Mouse (Mus musculus) kidney, postnatal 10 days (tissue): Measurements from ENCODE around the gene Mical3.

ENCODE experiments used
- DNase-seq: peaks from one replicate; pipeline ENCODE4 v3.0.0; 2021; ENCODE audit warnings: mixed read lengths

Gene Mical3

GRCm38 (mm10) chr6:121004959-121005358 lies 125.8 kb downstream of the Mical3 start:
- DNase-seq: peak; percentile 51

GRCm38 (mm10) chr6:121002952-121003351 lies 127.8 kb downstream of the Mical3 start:
- no peak for DNase-seq

- no peak for DNase-seq
These were observed 130.8 kb downstream of the Mical3 start for GRCm38 (mm10) chr6:120999860-121000526.

- no peak for DNase-seq
These were observed 131.7 kb downstream of the Mical3 start for GRCm38 (mm10) chr6:120999087-120999486.

- DNase-seq: no peak
These were observed 134.2 kb downstream of the Mical3 start for GRCm38 (mm10) chr6:120996607-120997006.

- DNase-seq: no peak
These were observed 135.3 kb downstream of the Mical3 start for GRCm38 (mm10) chr6:120995541-120995940.

GRCm38 (mm10) chr6:120991857-120992256 lies 138.9 kb downstream of the Mical3 start:
- DNase-seq: no peak

- no peak for DNase-seq
These were observed 143.2 kb downstream of the Mical3 start for GRCm38 (mm10) chr6:120987571-120988084.

GRCm38 (mm10) chr6:120987164-120987563 lies 143.6 kb downstream of the Mical3 start:
- DNase-seq: no peak

- DNase-seq: no peak
These were observed 144.6 kb downstream of the Mical3 start for GRCm38 (mm10) chr6:120986172-120986571.

- no peak for DNase-seq
These were observed 148.5 kb downstream of the Mical3 start for GRCm38 (mm10) chr6:120982314-120982713.

- no peak for DNase-seq
These were observed 149.3 kb downstream of the Mical3 start for GRCm38 (mm10) chr6:120981537-120981936.

GRCm38 (mm10) chr6:120978019-120978621 lies 152.7 kb downstream of the Mical3 start:
- peak; percentile 76 for DNase-seq

GRCm38 (mm10) chr6:120976991-120977390 lies 153.8 kb downstream of the Mical3 start:
- DNase-seq: no peak

- DNase-seq: no peak
These were observed 154.7 kb downstream of the Mical3 start for GRCm38 (mm10) chr6:120976097-120976496.

- peak; percentile 87 for DNase-seq
These were observed 158.8 kb downstream of the Mical3 start for GRCm38 (mm10) chr6:120971797-120972590.

GRCm38 (mm10) chr6:120970939-120971796 lies 159.6 kb downstream of the Mical3 start:
- no peak for DNase-seq

- no peak for DNase-seq
These were observed 165.0 kb downstream of the Mical3 start for GRCm38 (mm10) chr6:120965814-120966213.

GRCm38 (mm10) chr6:120964179-120964578 lies 166.6 kb downstream of the Mical3 start:
- DNase-seq: no peak

GRCm38 (mm10) chr6:120960338-120961030 lies 170.3 kb downstream of the Mical3 start:
- DNase-seq: no peak

- DNase-seq: no peak
These were observed 173.5 kb downstream of the Mical3 start for GRCm38 (mm10) chr6:120957331-120957730.
